Mouse (Mus musculus) forebrain, embryonic 13.5 days (tissue): Measurements from ENCODE around the gene Fchsd2. TPM values are rescaled to one million over a fixed set of nuclear protein-coding genes. Genes with fewer than 3 reads are reported as not detected.

Source experiments
- ATAC-seq: fragments of 200-750 bp; cut with Nextera tagmentation; 2 replicates; pipeline ENCODE4 v1.8.0; 2017
- H3K27ac ChIP-seq: fragments of 300-500 bp; sonication (generic); 2 replicates; pipeline ENCODE4 v1.5.1; 2015; ENCODE audit warnings: inconsistent platforms, mild to moderate bottlenecking, moderate library complexity
- H3K27me3 ChIP-seq: fragments of 300-500 bp; sonication (generic); 2 replicates; pipeline ENCODE4 v1.6.1; 2015; ENCODE audit warnings: mild to moderate bottlenecking, inconsistent platforms
- H3K36me3 ChIP-seq: fragments of 300-500 bp; sonication (generic); 2 replicates; pipeline ENCODE4 v1.6.1; 2015; ENCODE audit warnings: mild to moderate bottlenecking, inconsistent platforms; ENCODE audit not compliant: poor library complexity, severe bottlenecking
- H3K4me1 ChIP-seq: fragments of 300-500 bp; sonication (generic); 2 replicates; pipeline ENCODE4 v1.6.1; 2015; ENCODE audit warnings: inconsistent platforms
- H3K4me2 ChIP-seq: fragments of 300-500 bp; sonication (generic); 2 replicates; pipeline ENCODE4 v1.6.1; 2015; ENCODE audit warnings: inconsistent platforms, mild to moderate bottlenecking, moderate library complexity
- H3K4me3 ChIP-seq: fragments of 300-500 bp; sonication (generic); 2 replicates; pipeline ENCODE4 v1.5.1; 2015; ENCODE audit warnings: mild to moderate bottlenecking, inconsistent platforms
- H3K9ac ChIP-seq: fragments of 300-500 bp; sonication (generic); 2 replicates; pipeline ENCODE4 v1.6.1; 2015; ENCODE audit warnings: mild to moderate bottlenecking, inconsistent platforms
- H3K9me3 ChIP-seq: fragments of 300-500 bp; sonication (generic); replicated peaks from 2 replicates; pipeline ENCODE4 v1.6.1; 2016; ENCODE audit warnings: inconsistent platforms
- WGBS: fragments of 180-500 bp; shearing (Covaris S2); methylation state at CpG from one replicate; pipeline ENCODE4 v1.1.7; 2015; 5-methylcytosine and 5-hydroxymethylcytosine counted together
- polyA plus RNA-seq: library from polyadenylated mRNA; unstranded; fragments of >200 nt; fragmentation: Nextera tagmentation; extraction: Ambion mirVana; gene quantifications from 2 replicates; pipeline ENCODE4 v1.2.1, GENCODE M21; 2015

Gene Fchsd2
- polyA plus RNA-seq, 1 experiment from 2014 or later: 33.3 TPM

GRCm38 (mm10) chr7:101314396-101314795, 221.7 kb downstream of the Fchsd2 start:
- Histone ChIP-seq H3K27ac (no peak overlapping the region), H3K36me3 (no peaks in the 10 kb centered on the region), H3K4me1 (no peaks in the 10 kb centered on the region; the same call in 1 of the 2 replicates), H3K9me3 (no peaks in the 10 kb centered on the region), H3K4me2 (no peak overlapping the region), H3K9ac (no peak overlapping the region), H3K4me3 (no peak overlapping the region), H3K27me3 (peaks cover 12% of the 10 kb centered on the region)
- 62% methylated on average over 5 of the region's 5 CpGs for WGBS
- ATAC-seq: no peak

- Histone ChIP-seq H3K27ac (no peak overlapping the region), H3K36me3 (no peaks in the 10 kb centered on the region), H3K9ac (no peak overlapping the region), H3K9me3 (no peaks in the 10 kb centered on the region), H3K27me3 (peaks cover 23% of the 10 kb centered on the region), H3K4me3 (no peak overlapping the region), H3K4me1 (no peaks in the 10 kb centered on the region; the same call in 1 of the 2 replicates), H3K4me2 (no peak overlapping the region)
- no peak for ATAC-seq
Observed at GRCm38 (mm10) chr7:101315699-101316098, 223.0 kb downstream of the Fchsd2 start.

- H3K27ac ChIP-seq: no peak overlapping the region
- H3K4me3 ChIP-seq: no peak overlapping the region
- H3K27me3 ChIP-seq: peaks cover 27% of the 10 kb centered on the region
- H3K9me3 ChIP-seq: no peaks in the 10 kb centered on the region
- H3K36me3 ChIP-seq: no peaks in the 10 kb centered on the region
- WGBS: 73% methylated on average over 6 of the region's 6 CpGs
- no peak overlapping the region for H3K4me2 ChIP-seq
- no peak for ATAC-seq
- no peak overlapping the region for H3K9ac ChIP-seq
- H3K4me1 ChIP-seq: peaks cover 3% of the 10 kb centered on the region
Observed at GRCm38 (mm10) chr7:101316591-101317001, 223.9 kb downstream of the Fchsd2 start.

- Histone ChIP-seq H3K4me1 (peaks cover 6% of the 10 kb centered on the region), H3K27me3 (peaks cover 31% of the 10 kb centered on the region), H3K27ac (no peak within 1 kb of the TSS), H3K4me2 (no peak within 1 kb of the TSS), H3K36me3 (no peaks in the 10 kb centered on the region), H3K4me3 (no peak within 1 kb of the TSS), H3K9me3 (no peaks in the 10 kb centered on the region), H3K9ac (no peak within 1 kb of the TSS)
- 90% methylated on average over 3 of the region's 3 CpGs for WGBS
- no peak for ATAC-seq
Observed at GRCm38 (mm10) chr7:101317014-101317413, 224.4 kb downstream of the Fchsd2 start, which contains the start of gene Stard10. Gene Stard10, plus strand, starts transcription at chr7:101317086.

GRCm38 (mm10) chr7:101318848-101319247, 226.2 kb downstream of the Fchsd2 start:
- peaks cover 38% of the 10 kb centered on the region for H3K27me3 ChIP-seq
- H3K4me2 ChIP-seq: no peak overlapping the region
- H3K9me3 ChIP-seq: no peaks in the 10 kb centered on the region
- no peak overlapping the region for H3K27ac ChIP-seq
- WGBS: 70% methylated on average over 4 of the region's 4 CpGs
- H3K9ac ChIP-seq: no peak overlapping the region
- peaks cover 6% of the 10 kb centered on the region for H3K4me1 ChIP-seq
- no peaks in the 10 kb centered on the region for H3K36me3 ChIP-seq
- no peak for ATAC-seq
- no peak overlapping the region for H3K4me3 ChIP-seq

GRCm38 (mm10) chr7:101319796-101320195, 227.1 kb downstream of the Fchsd2 start:
- WGBS: 77% methylated on average over 1 of the region's 1 CpGs
- ATAC-seq: no peak
- Histone ChIP-seq H3K9me3 (no peaks in the 10 kb centered on the region), H3K4me2 (no peak overlapping the region), H3K36me3 (no peaks in the 10 kb centered on the region), H3K27ac (no peak overlapping the region), H3K4me1 (peaks cover 6% of the 10 kb centered on the region), H3K9ac (no peak overlapping the region), H3K4me3 (no peak overlapping the region), H3K27me3 (peaks cover 38% of the 10 kb centered on the region)

GRCm38 (mm10) chr7:101320399-101321217, 227.9 kb downstream of the Fchsd2 start:
- Histone ChIP-seq H3K4me2 (peak overlapping the region; percentile 99), H3K9ac (peak overlapping the region; percentile 77), H3K4me1 (peaks cover 6% of the 10 kb centered on the region), H3K9me3 (no peaks in the 10 kb centered on the region), H3K36me3 (no peaks in the 10 kb centered on the region), H3K4me3 (peak overlapping the region; percentile 75), H3K27ac (no peak overlapping the region), H3K27me3 (peaks cover 38% of the 10 kb centered on the region)
- peak; percentile 85 for ATAC-seq
- 4% methylated on average over 27 of the region's 37 CpGs for WGBS

GRCm38 (mm10) chr7:101321218-101321827, 228.7 kb downstream of the Fchsd2 start:
- Histone ChIP-seq H3K27ac (no peak overlapping the region), H3K9me3 (no peaks in the 10 kb centered on the region), H3K36me3 (no peaks in the 10 kb centered on the region), H3K4me3 (peak overlapping the region; percentile 75), H3K4me2 (peak overlapping the region; percentile 99), H3K4me1 (peaks cover 6% of the 10 kb centered on the region), H3K9ac (peak overlapping the region; percentile 77), H3K27me3 (peaks cover 38% of the 10 kb centered on the region)
- WGBS: under 1% methylated on average over 42 of the region's 61 CpGs
- ATAC-seq: peak; percentile 78

GRCm38 (mm10) chr7:101323141-101323594, 230.5 kb downstream of the Fchsd2 start:
- Histone ChIP-seq H3K27me3 (peaks cover 35% of the 10 kb centered on the region), H3K4me2 (no peak overlapping the region), H3K4me3 (no peak overlapping the region), H3K9ac (no peak overlapping the region), H3K4me1 (peaks cover 6% of the 10 kb centered on the region), H3K9me3 (no peaks in the 10 kb centered on the region), H3K27ac (no peak overlapping the region), H3K36me3 (no peaks in the 10 kb centered on the region)
- no peak for ATAC-seq
- WGBS: 61% methylated on average over 4 of the region's 4 CpGs

- H3K9ac ChIP-seq: no peak overlapping the region
- peaks cover 18% of the 10 kb centered on the region for H3K4me1 ChIP-seq
- no peak overlapping the region for H3K27ac ChIP-seq
- ATAC-seq: no peak
- no peaks in the 10 kb centered on the region for H3K9me3 ChIP-seq
- H3K4me2 ChIP-seq: no peak overlapping the region
- 67% methylated on average over 6 of the region's 6 CpGs for WGBS
- H3K27me3 ChIP-seq: peaks cover 26% of the 10 kb centered on the region
- H3K36me3 ChIP-seq: no peaks in the 10 kb centered on the region
- no peak overlapping the region for H3K4me3 ChIP-seq
Observed at GRCm38 (mm10) chr7:101324142-101324962, 231.7 kb downstream of the Fchsd2 start.

- Histone ChIP-seq H3K36me3 (no peaks in the 10 kb centered on the region), H3K4me1 (peaks cover 22% of the 10 kb centered on the region), H3K27me3 (peaks cover 15% of the 10 kb centered on the region), H3K9ac (no peak overlapping the region), H3K9me3 (no peaks in the 10 kb centered on the region), H3K27ac (no peak overlapping the region), H3K4me2 (no peak overlapping the region), H3K4me3 (no peak overlapping the region)
- ATAC-seq: no peak
- WGBS: 87% methylated on average over 5 of the region's 5 CpGs
Observed at GRCm38 (mm10) chr7:101326006-101326405, 233.3 kb downstream of the Fchsd2 start.

- no peaks in the 10 kb centered on the region for H3K36me3 ChIP-seq
- H3K9me3 ChIP-seq: no peaks in the 10 kb centered on the region
- no peak overlapping the region for H3K4me2 ChIP-seq
- ATAC-seq: no peak
- no peak overlapping the region for H3K4me3 ChIP-seq
- H3K4me1 ChIP-seq: peaks cover 16% of the 10 kb centered on the region
- H3K9ac ChIP-seq: no peak overlapping the region
- 51% methylated on average over 5 of the region's 5 CpGs for WGBS
- H3K27ac ChIP-seq: no peak overlapping the region
- peaks cover 4% of the 10 kb centered on the region for H3K27me3 ChIP-seq
Observed at GRCm38 (mm10) chr7:101327263-101327662, 234.6 kb downstream of the Fchsd2 start.
